Mouse (Mus musculus) cerebellum, adult 2 months (tissue): Measurements from ENCODE around the gene Doxl2.

Source experiments
- CTCF ChIP-seq: fragments of 200-500 bp; IDR thresholded peaks from 2 replicates; pipeline ENCODE4 v1.5.1; 2011; ENCODE audit warnings: low read depth, mild to moderate bottlenecking, control low read depth, low read length, moderate library complexity, borderline replicate concordance; ENCODE audit not compliant: insufficient read depth
- POLR2A ChIP-seq: fragments of 200-500 bp; IDR thresholded peaks from 2 replicates; pipeline ENCODE4 v1.6.1; 2011; ENCODE audit warnings: low read length, control low read depth, borderline replicate concordance; ENCODE audit not compliant: insufficient read depth

DNA sequence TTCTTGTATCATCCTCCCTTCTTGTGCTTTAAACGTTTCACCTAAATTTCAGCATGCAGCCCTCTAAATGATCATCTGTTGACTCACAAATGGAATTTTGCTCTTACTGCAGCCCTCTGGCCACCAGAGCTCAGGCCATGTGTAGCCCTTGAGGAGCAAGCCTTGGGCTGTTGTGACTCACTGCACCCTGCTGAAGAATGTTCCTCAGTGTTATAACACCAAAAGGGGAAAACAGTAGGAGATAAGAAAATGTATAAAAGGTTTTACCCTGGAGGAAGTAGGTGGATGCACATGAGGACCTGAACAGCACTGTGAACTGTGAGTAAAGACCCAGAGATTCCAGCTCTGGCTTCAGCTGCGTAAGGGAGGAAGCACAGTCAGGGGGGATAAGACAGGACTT, at the start of gene Doxl2:
- no peak for TF ChIP-seq POLR2A
- TF ChIP-seq CTCF, result no peak
